Mouse (Mus musculus): ENCODE data around the gene Kcnj6.

The Kcnj6 gene

GRCm38 (mm10) chr16:94760732-94761131, 236.8 kb downstream of the Kcnj6 start:
- ChIA-PET CTCF (interaction anchor here in 3 of 4 experiments (0.6 to 2.4 kb wide), 11 partner anchors 17 to 581 kb away, joined by 3 to 12 read pairs (median 3); no protein-coding TSS in a partner anchor), POLR2A (interaction anchor here in 3 of 4 experiments (0.6 to 6.5 kb wide), 38 partner anchors 9 to 1188 kb away, joined by 3 to 53 read pairs (median 4); partner anchors contain the start of genes Hlcs (in 1 of the 3) and Vps26c (in 1 of the 3))

GRCm38 (mm10) chr16:94759761-94760160, 237.7 kb downstream of the Kcnj6 start:
- ChIA-PET CTCF (interaction anchor here in 3 of 4 experiments (1.1 to 2.4 kb wide), 6 partner anchors 16 to 30 kb away, joined by 3 to 12 read pairs (median 6); no protein-coding TSS in a partner anchor), POLR2A (interaction anchor here in 3 of 4 experiments (0.8 to 6.5 kb wide), 42 partner anchors 9 to 1323 kb away, joined by 3 to 53 read pairs (median 4); partner anchors contain the start of genes Hlcs (in 1 of the 3), Pigp (in 1 of the 3) and Vps26c (in 1 of the 3))

- CTCF ChIA-PET, result interaction anchor here in 3 of 4 experiments (0.7 to 2.4 kb wide), 5 partner anchors 15 to 31 kb away, joined by 3 to 9 read pairs (median 3); no protein-coding TSS in a partner anchor
- POLR2A ChIA-PET, result interaction anchor here (0.6 to 6.5 kb wide), 42 partner anchors 9 to 1325 kb away, joined by 3 to 53 read pairs (median 3); partner anchors contain the start of genes Hlcs (in 1 of the 4) and Pigp (in 1 of the 4)
Measured at GRCm38 (mm10) chr16:94758606-94759005, 238.9 kb downstream of the Kcnj6 start.

- ChIA-PET CTCF (interaction anchor here in 2 of 4 experiments (0.5 to 1.0 kb wide), 2 partner anchors 32 to 698 kb away, joined by 3 read pairs; no protein-coding TSS in a partner anchor), POLR2A (interaction anchor here in 2 of 4 experiments (6.2 to 6.5 kb wide), 2 partner anchors 12 to 13 kb away, joined by 36 to 53 read pairs; no protein-coding TSS in a partner anchor)
Measured at GRCm38 (mm10) chr16:94756352-94756751, 241.1 kb downstream of the Kcnj6 start.

GRCm38 (mm10) chr16:94753453-94753852, 244.0 kb downstream of the Kcnj6 start:
- POLR2A ChIA-PET, result interaction anchor here in 2 of 4 experiments (1.0 to 1.2 kb wide), 2 partner anchors 9 kb away, joined by 5 read pairs; no protein-coding TSS in a partner anchor
- CTCF ChIA-PET, result no interaction called here

GRCm38 (mm10) chr16:94752781-94753180, 244.7 kb downstream of the Kcnj6 start:
- CTCF ChIA-PET, result interaction anchor here in 2 of 4 experiments (0.7 kb wide), 2 partner anchors 9 to 236 kb away, joined by 5 to 6 read pairs; no protein-coding TSS in a partner anchor
- POLR2A ChIA-PET, result interaction anchor here in 3 of 4 experiments (0.5 to 1.0 kb wide), 3 partner anchors 9 to 355 kb away, joined by 3 to 5 read pairs (median 5); no protein-coding TSS in a partner anchor

- POLR2A ChIA-PET, result interaction anchor here in 3 of 4 experiments (0.6 to 4.8 kb wide), 10 partner anchors 9 to 966 kb away, joined by 3 to 53 read pairs (median 4); no protein-coding TSS in a partner anchor
- CTCF ChIA-PET, result interaction anchor here in 2 of 4 experiments (0.5 to 1.6 kb wide), 3 partner anchors 45 to 408 kb away, joined by 3 to 7 read pairs (median 4); no protein-coding TSS in a partner anchor
Measured at GRCm38 (mm10) chr16:94745016-94745415, 252.5 kb downstream of the Kcnj6 start.

- POLR2A ChIA-PET, result interaction anchor here in 3 of 4 experiments (0.6 to 4.8 kb wide), 13 partner anchors 9 to 399 kb away, joined by 3 to 53 read pairs (median 4); no protein-coding TSS in a partner anchor
- CTCF ChIA-PET, result interaction anchor here (0.6 to 1.7 kb wide), 17 partner anchors 8 to 597 kb away, joined by 3 to 12 read pairs (median 4); no protein-coding TSS in a partner anchor
Measured at GRCm38 (mm10) chr16:94743853-94744501, 253.5 kb downstream of the Kcnj6 start.

- POLR2A ChIA-PET, result interaction anchor here in 2 of 4 experiments (0.8 to 2.2 kb wide), 7 partner anchors 9 to 22 kb away, joined by 3 to 12 read pairs (median 5); no protein-coding TSS in a partner anchor
- CTCF ChIA-PET, result interaction anchor here in 2 of 4 experiments (0.6 to 1.7 kb wide), 3 partner anchors 37 to 177 kb away, joined by 3 to 6 read pairs (median 3); no protein-coding TSS in a partner anchor
Measured at GRCm38 (mm10) chr16:94737359-94737687, 260.2 kb downstream of the Kcnj6 start.

GRCm38 (mm10) chr16:94736462-94737358, 260.8 kb downstream of the Kcnj6 start:
- POLR2A ChIA-PET, result interaction anchor here in 3 of 4 experiments (0.7 to 2.2 kb wide), 13 partner anchors 9 to 434 kb away, joined by 3 to 12 read pairs (median 5); no protein-coding TSS in a partner anchor
- CTCF ChIA-PET, result interaction anchor here (0.5 to 1.7 kb wide), 12 partner anchors 13 to 1775 kb away, joined by 3 to 9 read pairs (median 3); partner anchors contain the start of gene Hlcs (in 1 of the 4)

GRCm38 (mm10) chr16:94735472-94735871, 262.0 kb downstream of the Kcnj6 start:
- CTCF ChIA-PET, result interaction anchor here in 2 of 4 experiments (0.6 to 1.2 kb wide), 3 partner anchors 9 to 556 kb away, joined by 3 to 4 read pairs (median 4); no protein-coding TSS in a partner anchor
- POLR2A ChIA-PET, result interaction anchor here in 3 of 4 experiments (0.5 to 1.8 kb wide), 5 partner anchors 11 to 74 kb away, joined by 3 to 12 read pairs (median 6); no protein-coding TSS in a partner anchor

GRCm38 (mm10) chr16:94731027-94731426, 266.5 kb downstream of the Kcnj6 start:
- ChIA-PET POLR2A (interaction anchor here in 2 of 4 experiments (0.5 to 1.6 kb wide), 4 partner anchors 13 to 103 kb away, joined by 3 read pairs; no protein-coding TSS in a partner anchor), CTCF (interaction anchor here in 3 of 4 experiments (0.6 to 1.0 kb wide), 6 partner anchors 14 to 611 kb away, joined by 3 to 6 read pairs (median 3); no protein-coding TSS in a partner anchor)

GRCm38 (mm10) chr16:94729236-94729635, 268.3 kb downstream of the Kcnj6 start:
- CTCF ChIA-PET, result interaction anchor here in 2 of 4 experiments (0.9 to 1.0 kb wide), 2 partner anchors 55 to 58 kb away, joined by 3 read pairs; no protein-coding TSS in a partner anchor
- POLR2A ChIA-PET, result no interaction called here

GRCm38 (mm10) chr16:94724747-94725211, 272.7 kb downstream of the Kcnj6 start:
- POLR2A ChIA-PET, result interaction anchor here (0.6 to 2.5 kb wide), 24 partner anchors 9 to 407 kb away, joined by 3 to 19 read pairs (median 4); no protein-coding TSS in a partner anchor
- CTCF ChIA-PET, result interaction anchor here in 3 of 4 experiments (0.6 to 1.8 kb wide), 7 partner anchors 12 to 466 kb away, joined by 3 to 9 read pairs (median 3); no protein-coding TSS in a partner anchor

- POLR2A ChIA-PET, result interaction anchor here (0.5 to 2.5 kb wide), 33 partner anchors 9 to 690 kb away, joined by 3 to 19 read pairs (median 3); partner anchors contain the start of gene Vps26c (in 1 of the 4)
- CTCF ChIA-PET, result interaction anchor here in 3 of 4 experiments (0.6 to 1.8 kb wide), 6 partner anchors 12 to 197 kb away, joined by 3 to 9 read pairs (median 3); partner anchors contain the start of gene Vps26c (in 1 of the 3)
Measured at GRCm38 (mm10) chr16:94724061-94724596, 273.4 kb downstream of the Kcnj6 start.

- POLR2A ChIA-PET, result interaction anchor here in 2 of 4 experiments (1.1 to 2.5 kb wide), 6 partner anchors 13 to 197 kb away, joined by 3 to 8 read pairs (median 4); no protein-coding TSS in a partner anchor
- CTCF ChIA-PET, result interaction anchor here in 2 of 4 experiments (0.8 to 1.3 kb wide), 2 partner anchors 21 to 162 kb away, joined by 3 to 5 read pairs; no protein-coding TSS in a partner anchor
Measured at GRCm38 (mm10) chr16:94722936-94723335, 274.6 kb downstream of the Kcnj6 start.

Measured in embryonic stem cell, embryonic (primary cell).